Mouse (Mus musculus) thymus, postnatal 10 days (tissue): ENCODE measurements at regions not wholly inside any gene's neighbourhood (a gene's known extent, or its start where the extent isn't known, plus 50 kb on each side); places are given as distances from the start of the nearest gene placed in this dataset.
A peak's percentile ranks its signal among the peaks of the same experiment; 100 is the strongest.

Experiments
- DNase-seq, 2 experiments: peaks; one replicate each; pipeline ENCODE4 v3.0.0; 2021; ENCODE audit warnings: low spot score in 2 of 2

DNA sequence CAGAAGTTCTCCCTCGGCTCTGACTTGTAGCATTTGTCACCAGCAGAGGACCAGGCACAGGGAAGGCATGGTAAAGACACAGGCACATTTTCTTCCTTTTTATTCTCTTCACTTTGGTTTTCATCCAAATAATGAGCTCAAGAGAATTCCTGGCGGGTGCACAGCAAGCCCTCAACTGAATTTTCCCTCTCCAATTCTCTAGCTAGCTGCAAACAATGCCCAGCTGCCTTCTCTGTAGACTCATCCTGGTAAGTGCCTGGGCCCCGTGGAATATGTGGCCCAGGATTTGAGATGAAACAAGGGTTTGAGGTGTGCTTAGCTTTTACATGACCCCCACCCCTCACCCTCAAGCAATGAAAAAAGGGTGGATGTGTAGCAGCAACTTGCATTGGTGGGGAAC is 90.4 kb downstream of the Otol1 start:
- DNase-seq: no peak

DNA sequence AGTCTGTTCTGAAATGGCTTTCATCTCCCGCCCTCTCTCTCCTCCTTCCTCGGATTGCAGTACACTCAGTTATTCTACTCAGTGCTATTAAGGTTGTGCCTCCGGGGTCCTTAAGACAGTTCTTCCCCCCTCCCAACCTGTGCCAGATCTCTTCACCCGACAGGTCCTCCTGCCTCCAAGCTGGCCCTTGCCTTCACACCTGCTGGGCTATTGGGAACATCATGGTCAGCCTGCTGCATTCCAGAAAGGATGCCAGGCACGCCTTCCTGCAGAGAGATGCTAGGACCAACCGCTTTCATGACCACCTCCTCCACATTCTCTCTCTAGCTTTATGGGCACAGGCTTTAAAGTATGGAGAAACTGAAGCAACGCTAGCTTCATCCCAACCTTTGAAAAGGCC is 94.7 kb downstream of the Otol1 start:
- no peak for DNase-seq

DNA sequence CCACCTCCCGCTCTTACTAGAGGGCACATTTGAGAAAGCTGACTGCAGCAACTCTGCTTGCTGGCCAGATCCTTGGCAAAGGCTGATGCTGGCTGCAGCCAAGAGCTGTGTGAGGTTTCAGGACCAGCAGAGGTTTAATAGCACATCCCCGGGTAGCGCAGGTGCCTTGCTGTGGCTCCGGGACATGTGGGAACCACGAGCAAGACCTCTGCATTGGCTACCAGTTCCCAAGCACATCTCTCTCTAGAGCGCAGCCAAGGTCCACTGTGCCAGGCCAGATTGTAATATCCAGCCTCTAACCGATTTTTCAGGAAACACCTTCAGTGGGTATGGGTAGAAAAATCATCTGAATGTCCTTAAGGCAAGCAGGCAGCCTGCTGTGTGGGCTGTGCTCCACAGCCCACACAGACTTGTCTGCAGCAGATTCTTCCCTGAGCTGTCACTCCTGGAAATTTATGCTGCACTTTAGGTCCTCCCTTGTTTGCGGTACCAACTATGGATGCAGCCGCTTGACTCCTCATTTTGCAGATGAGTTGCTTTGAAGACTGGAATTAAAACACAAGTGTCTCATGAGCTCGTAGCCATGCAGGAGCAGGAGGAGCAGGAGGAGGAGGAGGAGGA is 95.3 kb downstream of the Otol1 start:
- DNase-seq: no peak

DNA sequence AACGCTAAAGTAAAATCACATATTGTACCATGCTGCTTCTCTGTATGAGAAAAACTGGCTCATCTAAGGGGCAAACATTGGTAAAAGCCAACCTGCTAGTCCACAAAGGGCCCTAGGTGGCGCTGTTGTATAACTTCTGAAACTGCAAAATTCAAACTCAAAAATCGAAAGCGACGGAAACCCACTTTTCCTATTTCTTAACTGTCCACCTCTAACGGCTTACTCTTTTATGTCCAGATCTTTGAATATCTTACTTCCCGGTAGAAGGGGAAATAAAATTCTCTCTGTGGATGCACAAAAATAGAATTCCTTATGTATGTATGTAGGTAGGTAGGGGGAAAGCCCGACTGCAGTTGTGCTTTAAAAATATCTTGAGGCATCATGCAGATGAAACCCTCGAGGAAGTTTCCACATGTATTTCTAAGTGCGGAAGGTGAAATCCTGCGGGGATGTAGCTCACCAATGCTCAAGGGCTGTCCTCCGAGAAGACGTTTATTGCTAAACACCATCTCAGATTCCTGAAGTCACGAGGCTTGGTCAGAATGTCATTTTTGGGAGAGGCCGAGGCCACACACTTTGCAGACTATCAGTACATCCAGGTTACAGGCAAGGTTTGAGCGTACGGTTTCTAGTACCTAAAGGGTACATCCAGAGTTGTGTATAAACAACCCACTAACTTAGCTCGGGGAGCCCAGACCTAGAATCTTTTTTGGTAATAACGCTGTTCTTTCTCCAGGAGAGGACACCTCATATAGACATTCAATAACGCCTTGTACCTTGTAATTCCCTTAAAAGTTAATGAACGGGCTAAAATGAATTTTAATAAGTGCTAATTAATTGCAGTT is 96.8 kb downstream of the Otol1 start:
- DNase-seq: peak; percentile 8 to 62

DNA sequence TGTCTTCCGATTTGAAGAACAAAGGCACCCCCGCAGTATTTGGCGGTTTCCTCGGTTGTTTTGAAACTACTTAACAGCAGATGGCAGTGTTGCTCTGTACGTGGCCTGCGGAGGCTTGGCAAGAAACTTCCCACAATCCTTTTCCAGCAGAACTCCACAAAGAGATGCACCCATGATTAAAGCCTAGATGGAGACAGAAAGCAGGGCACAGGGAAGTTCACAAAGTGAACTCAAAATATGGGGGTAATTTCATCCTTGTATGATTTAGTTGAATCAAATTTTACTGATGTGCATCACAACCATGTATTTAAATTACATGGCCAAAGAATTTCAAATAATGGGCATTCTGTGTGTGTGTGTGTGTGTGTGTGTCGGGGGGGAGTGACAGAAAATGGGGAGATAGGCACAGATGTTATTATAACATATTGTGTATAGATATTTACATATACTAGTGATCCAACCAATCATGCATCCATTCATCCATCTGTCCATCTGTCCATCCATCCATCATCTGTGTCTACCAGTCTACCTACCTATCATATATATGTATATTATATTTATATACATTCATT is 97.5 kb downstream of the Otol1 start:
- DNase-seq: peak in 1 of 2 experiments; percentile 10

DNA sequence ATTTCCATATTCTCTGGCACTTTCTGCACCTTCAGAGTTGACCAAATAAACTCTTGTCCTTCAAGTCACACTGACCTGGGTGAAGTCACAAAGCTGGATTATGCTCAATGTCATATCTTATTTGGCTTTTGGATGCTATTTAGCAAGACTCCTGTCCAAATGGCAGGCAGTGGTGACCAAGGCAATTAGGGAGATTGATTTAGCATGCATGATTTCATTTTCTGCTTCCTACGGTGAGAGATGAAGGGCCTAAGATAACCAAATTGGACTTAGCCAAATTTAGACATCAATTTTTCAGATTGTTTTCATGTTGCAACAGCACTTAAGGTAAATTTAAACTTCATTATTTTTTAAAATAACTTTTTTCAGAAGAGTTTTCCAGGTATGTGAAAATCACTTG is 98.1 kb downstream of the Otol1 start:
- no peak for DNase-seq

DNA sequence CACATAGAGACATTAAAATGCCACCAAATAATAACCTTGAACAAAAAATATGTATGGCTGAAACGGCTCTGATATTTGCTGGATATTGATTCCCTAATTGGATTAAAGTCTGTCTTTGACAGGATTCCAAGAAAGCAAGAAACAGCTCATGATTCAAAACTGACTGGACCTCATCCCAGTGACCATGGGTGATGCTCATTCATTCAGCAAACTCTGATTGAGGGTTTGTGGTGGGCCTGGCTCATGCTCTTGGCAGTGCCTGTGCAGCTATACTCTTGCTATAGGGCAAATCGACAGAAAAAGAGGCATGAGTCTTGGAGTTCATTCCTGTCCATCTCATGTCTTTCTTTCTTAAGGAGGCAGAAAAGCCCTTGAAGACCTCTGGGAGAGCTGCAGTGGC is 98.7 kb downstream of the Otol1 start:
- DNase-seq: no peak

DNA sequence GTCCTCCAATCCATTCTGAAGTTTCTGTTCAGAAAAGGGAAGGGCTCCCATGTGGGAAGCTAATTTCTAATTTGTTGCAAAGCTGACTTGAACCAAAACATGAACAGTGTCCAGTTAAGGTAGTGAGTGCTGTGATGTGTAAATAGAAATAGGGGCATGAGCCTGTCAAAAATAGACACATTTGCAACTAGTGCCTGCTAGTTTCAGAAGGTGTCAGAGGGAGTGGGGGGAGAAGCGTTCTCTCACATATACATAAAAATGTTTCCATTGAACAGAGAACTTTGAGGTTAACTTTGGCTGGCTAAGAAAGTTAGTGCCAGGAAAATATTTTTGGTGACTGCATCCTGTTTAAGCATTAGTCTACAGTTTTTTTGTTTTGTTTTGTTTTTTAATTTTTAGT is 118.8 kb downstream of the Otol1 start:
- DNase-seq: no peak

DNA sequence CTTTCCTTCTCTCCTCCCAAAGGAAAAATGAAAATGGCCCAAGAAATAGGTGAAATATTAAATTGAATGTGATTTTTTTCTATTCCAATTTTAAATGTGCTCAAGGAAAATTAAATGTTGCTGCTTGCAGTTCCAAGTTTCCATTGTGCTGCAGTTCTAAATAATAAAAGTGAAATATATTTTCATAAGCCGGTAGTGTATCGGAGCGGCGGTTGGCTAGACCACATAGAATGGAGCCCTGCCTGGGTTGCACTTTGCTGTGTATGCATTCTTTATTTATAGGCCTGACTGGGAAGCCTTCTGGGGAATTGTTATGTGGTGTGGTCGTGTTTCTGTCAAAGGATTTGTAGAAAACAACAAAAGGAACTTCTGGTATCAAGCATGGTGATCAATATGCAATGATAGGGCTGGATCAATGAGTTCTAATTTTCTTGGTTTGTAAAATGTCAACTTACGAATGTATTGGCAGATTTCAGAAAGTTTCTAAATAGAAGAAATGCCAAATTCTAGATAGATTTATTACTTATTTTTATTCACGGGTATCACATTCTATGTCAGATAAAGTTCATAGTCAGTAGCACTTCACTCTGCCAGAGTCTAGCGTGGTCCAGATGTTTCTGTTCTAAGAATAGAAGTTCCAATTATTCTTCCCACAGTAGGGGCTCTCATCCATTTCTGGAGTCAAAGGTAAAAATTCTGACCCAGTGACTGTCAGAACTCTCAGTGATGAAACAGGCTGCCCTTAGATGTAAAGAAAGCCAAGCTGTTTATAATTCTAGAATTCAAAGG is 123.0 kb downstream of the Otol1 start:
- DNase-seq: no peak

DNA sequence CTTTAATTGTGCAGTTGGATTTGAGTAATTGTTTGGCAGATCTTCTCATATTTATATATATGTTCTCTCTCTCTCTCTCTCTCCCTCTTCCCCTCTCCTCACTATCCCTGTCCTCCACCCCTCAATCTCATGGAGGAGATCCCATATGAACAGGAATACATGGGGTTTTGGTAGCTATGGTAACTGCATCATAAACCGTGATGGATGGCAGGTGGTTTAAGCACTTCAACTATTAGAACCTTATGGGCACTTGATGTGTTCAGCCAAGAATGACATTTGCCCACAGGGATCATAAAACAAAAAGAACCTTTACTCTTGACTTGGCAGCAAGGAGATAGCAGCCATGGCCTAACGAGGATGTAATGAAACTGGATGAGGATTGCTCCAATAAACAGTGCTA is 127.5 kb downstream of the Otol1 start:
- no peak for DNase-seq

DNA sequence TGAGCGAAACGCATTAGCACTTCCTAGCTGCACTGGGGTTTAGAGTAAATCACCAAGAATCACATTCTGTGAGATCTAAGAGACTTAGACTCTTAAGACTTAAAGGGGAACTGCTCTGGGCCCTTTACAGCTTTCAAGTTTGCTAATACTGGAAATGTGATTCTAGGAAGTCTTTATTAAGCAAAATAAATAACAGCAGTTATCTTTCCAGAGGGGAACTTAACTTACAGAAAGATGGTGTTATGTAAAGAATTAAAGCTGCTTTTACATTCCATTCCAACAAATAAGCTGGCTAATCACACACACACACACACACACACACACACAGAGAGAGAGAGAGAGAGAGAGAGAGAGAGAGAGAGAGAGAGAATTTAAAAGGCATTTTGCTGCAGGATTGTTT is 131.1 kb downstream of the Otol1 start:
- DNase-seq: no peak

DNA sequence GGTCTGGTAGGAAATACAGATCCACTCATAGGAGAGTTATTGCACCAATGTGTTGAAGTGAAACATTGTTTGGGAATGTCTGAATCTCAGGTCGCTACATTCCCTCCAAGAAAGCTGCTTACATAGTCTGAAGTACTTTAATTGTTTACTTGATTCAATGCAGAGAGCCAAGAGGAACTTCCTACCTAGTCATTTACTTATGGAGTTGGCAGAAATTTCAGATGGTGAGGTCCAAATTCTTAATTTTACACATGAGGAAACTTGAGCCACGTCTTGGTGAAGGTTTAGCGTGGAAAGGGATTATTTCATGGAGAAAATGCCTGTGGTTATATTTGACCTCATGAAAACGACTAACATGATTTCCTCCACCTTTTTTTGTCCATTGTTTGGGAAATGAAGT is 131.5 kb downstream of the Otol1 start:
- DNase-seq: no peak

DNA sequence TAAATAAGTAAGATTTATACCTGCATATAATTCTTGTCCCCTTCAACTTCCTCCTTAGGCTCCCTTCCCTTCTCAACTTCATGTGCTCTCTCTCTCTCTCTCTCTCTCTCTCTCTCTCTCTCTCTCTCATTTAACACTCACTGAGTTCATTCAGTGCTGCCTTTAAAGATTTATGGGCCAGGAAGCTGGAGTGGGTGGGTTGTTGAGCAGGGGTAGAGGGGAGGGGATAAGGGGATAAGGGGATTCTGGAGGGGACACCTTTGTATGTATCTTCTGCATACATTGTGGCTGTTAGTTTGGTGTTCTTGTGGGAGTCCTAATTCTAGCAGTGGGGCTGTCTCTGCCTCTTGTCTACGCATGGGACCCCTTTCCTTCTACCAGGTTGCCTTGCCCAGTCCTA is 138.3 kb downstream of the Otol1 start:
- DNase-seq: no peak

DNA sequence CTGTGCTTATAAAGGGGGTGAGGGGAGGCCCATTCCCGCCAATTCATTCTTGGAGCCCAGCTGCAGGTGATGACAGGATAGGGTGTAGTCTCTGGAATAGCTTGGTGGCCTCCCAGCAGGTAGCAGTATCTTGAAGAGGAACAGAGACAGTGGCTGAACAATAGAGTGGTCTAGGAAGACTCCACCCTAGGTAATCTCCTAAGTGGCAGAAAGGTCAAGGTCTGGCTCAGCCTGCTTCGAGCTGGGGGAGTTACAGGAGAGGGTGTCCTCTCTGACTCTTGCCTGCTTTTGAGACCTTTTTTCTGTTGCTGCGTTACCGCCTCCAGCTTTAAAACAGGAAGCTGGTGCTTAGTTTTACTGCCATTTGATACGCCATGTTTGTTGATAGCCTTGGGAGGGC is 143.7 kb downstream of the Otol1 start:
- no peak for DNase-seq

DNA sequence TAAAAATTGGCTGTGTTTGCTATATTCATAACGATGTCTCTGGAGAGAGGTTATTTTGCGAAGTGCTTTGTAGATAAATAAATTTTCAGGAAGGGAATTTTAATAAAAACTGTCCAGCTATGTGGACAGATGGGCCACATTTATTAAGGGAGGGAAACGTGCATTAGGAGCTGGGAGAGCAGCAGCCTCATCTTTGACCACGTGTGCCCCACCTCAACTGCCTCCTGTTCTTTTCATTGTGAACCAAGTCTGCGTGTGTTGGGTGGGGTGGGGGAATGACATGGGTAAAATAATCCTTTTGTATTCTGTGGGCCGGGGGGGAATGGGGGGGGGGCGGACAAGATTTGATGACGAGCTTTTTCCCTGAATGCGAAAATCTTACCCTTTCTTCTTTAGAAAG is 152.6 kb downstream of the Otol1 start:
- no peak for DNase-seq

DNA sequence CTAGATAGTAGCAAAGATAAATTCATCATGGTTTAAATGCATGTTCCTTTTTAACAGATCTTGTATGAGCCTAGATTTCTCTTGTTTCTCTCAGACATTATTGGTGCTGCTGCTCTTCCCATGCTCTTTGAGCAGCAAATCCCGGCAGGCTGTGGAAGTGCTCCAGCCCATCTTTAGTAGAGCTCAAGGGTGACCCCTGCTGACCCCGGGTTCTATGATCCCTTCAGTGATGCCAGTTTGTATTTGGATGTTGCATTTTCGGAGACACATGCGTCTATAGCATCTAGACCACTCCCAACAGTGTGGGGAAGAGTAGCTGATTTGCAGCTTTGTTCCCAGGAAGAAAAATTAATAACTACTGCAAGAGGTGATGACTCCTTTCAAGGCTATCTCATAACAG is 164.3 kb downstream of the Otol1 start:
- no peak for DNase-seq

DNA sequence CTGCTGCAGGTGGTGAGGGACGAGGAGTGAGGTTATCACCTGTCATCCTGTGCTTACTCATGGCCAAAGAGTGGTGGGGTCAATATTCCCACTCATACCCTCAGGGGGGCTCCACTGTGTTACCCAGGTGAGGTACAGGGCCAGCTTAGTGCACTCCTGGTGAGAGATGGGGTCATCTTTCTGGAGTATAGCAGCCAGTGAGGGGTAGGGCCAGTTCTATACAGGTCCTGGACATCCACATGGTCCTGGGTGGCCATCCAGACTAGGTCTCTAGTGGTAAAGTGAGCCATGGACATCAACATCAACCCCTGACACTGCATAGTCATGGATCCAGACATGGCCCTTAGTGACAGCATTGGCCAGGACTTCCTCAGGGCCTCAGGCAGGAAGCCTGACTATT is 169.0 kb downstream of the Otol1 start:
- no peak for DNase-seq

DNA sequence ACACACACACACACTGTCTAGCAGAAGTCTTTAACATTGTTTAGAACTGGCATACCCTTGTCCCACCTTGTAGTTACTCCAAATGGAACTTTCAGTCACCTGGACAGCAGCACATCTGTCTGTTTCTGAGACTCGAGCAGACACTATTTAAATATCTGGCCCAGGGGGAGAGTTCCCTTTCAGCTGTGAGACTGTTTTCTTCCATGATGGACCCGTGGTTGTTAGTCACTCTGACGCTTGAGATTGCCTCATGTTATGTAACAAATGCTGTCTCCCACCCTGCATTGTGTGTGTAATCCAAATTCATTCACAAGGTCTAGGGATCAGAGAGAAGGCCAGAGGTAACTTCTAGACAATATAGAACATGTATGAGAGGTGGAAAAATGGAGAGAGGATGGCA is 174.2 kb downstream of the Otol1 start:
- no peak for DNase-seq

DNA sequence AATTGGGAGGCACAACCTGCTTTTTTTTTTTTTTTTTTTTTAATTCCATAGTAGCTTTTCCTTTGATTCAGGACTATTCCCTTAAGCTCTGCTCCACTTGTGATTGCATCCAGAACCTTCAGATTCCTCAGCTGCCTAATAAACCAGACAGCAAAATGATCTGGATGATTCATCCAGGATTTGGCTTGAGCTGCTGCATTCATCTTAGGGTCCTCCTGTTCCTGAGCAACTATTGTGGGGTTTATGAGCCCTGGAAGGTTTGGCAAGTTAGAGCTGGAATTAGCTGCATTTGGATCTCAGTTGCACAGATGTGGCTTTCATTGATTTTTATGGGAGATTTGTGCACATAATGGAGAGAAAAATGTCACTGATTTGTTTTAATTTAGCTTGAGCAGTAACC is 183.3 kb downstream of the Otol1 start:
- DNase-seq: no peak

DNA sequence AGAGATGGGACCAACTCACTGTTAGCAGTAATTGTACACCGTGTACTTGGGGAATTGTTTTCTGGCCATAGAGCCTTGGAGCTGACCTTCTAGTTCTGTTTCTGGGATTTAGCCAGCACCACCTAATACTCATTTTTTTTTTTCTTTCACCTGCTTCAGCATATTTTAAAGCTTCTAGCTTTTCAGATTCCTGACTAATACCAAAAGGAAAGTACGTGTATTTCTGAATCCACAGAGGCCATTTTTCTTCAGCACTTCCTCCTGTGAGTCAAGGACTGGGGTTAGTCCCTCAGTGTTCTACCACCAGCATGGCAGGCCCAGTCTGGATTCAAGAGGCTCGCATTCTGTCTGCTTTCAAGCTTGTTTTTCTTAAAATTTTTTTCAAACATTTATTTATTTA is 189.3 kb downstream of the Otol1 start:
- no peak for DNase-seq

DNA sequence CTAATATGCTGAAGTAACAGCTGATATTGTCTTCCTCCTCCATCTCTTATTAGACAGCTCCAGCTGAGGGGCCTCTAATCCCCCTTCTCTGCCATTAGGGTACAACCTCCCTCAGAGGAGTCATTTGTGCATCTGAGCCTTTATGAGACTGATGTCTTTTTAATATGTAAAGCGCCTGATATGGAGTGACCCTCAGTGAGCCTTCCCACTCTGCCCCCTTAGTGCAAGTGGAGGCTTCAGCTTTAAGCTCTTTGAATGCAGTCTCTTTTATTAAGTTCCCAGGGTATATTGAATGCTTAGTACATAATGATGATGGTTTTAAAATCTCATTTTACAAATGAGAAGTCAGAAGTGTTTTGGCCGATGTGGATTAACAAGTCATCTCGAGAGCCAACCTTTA is 191.5 kb downstream of the Otol1 start:
- no peak for DNase-seq

DNA sequence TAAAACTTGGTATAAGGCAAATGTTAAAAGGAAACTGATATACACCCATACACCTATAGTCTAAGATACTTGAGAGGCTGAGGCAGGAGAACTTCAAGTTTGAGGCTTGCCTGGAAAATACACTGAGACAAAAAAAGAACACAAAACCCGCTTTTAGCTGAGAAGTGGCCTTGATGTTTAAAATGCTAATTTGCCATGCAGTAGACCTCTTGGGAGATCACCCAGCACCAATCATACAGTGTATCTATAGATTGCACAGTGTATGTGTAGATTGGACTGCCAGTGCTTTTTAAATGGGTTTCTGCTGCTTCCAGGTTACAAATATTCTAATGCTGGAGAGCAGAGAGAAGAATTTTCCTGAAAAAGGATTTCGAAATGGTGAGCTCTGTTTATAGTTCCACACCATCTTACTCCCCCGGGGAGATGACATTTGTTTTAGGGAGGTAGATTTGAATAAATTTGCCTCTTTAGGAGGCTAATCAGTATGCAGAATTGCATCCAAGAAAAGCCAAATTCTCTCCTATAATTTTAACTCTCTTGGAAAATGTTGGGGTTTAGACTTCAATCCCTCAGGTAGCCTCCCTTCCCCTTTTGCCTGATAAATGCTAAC is 194.0 kb downstream of the Otol1 start:
- DNase-seq: no peak
